Mouse (Mus musculus): ENCODE measurements around the gene Rex1bd. TPM values are rescaled to one million over a fixed set of nuclear protein-coding genes. Genes with fewer than 3 reads are reported as not detected.

Gene Rex1bd
- polyA plus RNA-seq, 1 experiment from 2014 or later, result 172 TPM

DNA sequence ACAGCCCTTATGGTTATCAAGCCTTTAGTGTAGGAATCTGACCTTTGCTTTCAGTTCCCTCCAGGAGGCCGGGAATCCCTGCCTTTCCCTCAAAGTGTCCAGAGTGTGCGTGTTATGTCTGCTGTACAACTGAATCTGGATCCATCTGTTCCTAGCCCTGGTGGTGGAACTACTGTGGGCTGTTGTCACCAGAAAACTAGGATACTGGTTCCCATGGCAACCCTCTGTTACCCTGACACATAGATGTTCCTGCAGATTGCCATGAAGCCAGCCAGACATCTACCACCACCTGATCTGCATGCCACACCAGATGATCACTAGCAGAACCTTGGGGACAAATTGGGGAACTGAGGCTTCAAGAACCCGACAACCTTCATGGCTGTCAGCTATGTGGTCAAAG is 24.6 kb downstream of the Rex1bd start:
- Histone ChIP-seq H3K27ac (ENCODE audit: low read depth, low read length) (no peak overlapping the region), H3K4me2 (ENCODE audit: low read depth, low read length) (no peak overlapping the region), H3K4me3 (ENCODE audit: low read depth, low read length) (no peak overlapping the region), H3K4me1 (ENCODE audit: control insufficient read depth, insufficient read depth, low read length) (peaks cover 10% of the 10 kb centered on the region; the same call in 1 of the 2 replicates), H3K9me3 (ENCODE audit: control insufficient read depth, low read length) (no peaks in the 10 kb centered on the region), H3K36me3 (ENCODE audit: control insufficient read depth, insufficient read depth, low read length) (peaks cover 5% of the 10 kb centered on the region; the same call in 1 of the 2 replicates), H3K27me3 (ENCODE audit: control insufficient read depth, insufficient read depth, low read length) (peaks cover 16% of the 10 kb centered on the region), H3K9ac (replicated peaks; ENCODE audit: low read depth, low read length) (no peak overlapping the region)
- ATAC-seq (ENCODE audit: low read depth), result no peak
- 79% methylated on average over 3 of the region's 3 CpGs for WGBS

DNA sequence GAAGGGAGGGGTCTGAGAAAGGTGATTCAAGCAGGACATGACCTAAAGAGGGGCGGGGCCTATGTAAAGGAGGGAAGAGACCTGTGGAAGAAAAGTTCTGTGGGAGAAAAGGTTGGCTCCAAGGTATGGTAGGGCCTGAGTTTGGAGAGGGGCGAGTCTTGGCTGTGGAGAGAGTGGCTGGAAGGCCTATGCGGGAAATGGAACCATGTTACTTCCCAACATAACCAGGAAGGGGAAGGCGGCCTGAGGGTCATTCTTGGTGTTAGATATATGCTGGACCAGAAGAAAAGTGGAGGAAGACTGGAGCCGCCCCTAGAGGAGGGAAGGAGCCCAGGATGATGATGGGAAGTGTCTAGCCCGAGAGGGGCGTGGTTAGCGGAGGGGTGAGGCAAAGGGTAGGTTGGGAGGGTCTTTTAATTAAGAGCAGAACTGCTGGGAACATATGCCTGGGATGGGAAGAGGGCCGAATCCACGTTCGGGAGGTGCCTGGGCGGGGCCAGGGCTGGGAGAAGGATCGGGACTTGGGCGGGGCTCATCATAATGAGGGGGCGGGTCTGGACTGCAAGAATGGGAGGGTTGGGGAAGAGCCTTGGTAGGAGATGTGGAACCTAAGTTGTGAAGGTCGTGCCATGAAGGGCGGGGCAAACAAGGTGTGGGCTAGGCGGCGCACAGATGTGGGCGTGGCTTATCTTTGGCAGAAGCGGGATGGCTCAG is 29.1 kb downstream of the Rex1bd start:
- no peaks in the 10 kb centered on the region for H3K9me3 ChIP-seq (ENCODE audit: control insufficient read depth, low read length)
- H3K4me2 ChIP-seq (ENCODE audit: low read depth, low read length), result peak overlapping the region; percentile 79
- no peaks in the 10 kb centered on the region for H3K36me3 ChIP-seq (ENCODE audit: control insufficient read depth, insufficient read depth, low read length)
- no peak overlapping the region for H3K27ac ChIP-seq (ENCODE audit: low read depth, low read length)
- 2% methylated on average over 21 of the region's 21 CpGs for WGBS
- H3K4me1 ChIP-seq (ENCODE audit: control insufficient read depth, insufficient read depth, low read length), result peaks cover 11% of the 10 kb centered on the region
- ATAC-seq (ENCODE audit: low read depth), result peak; percentile 55
- H3K4me3 ChIP-seq (ENCODE audit: low read depth, low read length), result peak overlapping the region; percentile 77
- 0 out of 2 replicates have a peak, but pooled peaks cover 2% of the 10 kb centered on the region for H3K27me3 ChIP-seq (ENCODE audit: control insufficient read depth, insufficient read depth, low read length)
- H3K9ac ChIP-seq (replicated peaks; ENCODE audit: low read depth, low read length), result no peak overlapping the region

DNA sequence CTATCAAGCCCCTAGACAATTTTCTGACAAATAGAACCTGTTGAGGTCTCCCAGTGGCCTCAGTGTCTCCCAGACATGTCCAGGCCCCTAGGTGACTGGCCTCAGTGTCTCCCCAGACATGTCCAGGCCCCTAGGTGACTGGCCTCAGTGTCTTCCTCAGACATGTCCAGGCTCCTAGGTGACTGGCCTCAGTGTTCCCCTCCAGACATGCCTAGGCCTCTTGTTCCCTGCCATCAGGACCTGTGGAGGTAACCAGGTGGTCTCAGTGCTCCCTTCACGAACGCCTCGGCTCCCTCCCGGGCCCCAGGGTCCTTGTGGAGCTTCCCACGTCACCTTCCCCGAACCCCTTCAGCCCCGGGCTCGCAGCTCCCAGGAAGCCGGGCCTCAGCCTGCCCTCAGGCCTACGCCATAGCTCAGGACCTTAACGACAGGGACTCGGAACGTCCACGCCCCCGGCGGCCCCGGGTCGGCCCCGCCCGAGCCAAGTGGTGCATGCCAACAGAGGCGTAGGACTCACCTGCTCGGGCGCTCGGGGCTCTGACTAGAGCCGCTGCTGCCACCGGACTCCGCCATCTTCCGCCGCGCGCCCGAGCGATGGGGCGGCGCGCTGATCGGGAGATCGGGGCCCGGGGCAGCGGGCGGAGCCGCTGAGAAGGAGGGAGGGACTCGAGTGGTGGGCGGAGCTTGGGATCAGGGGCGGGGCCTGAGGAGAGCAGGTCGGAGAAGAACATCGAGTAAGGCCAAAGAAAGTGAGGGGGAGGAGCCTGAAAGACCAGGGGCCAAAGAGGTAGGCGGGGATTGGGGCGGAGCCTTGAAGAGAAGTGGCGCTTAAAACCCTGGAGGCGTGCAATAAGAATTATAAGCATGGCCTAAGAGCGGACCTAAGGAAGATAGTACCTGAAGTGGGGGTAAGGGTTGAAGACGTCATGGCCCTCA is 30.0 kb downstream of the Rex1bd start, which contains the start of gene Klhl26:
Gene Klhl26 (minus strand): TSS at position 636 of the 936 bp plus-strand sequence.
- H3K27ac ChIP-seq (ENCODE audit: low read depth, low read length), result peak within 1 kb of the TSS; percentile 34; the same call in 1 of the 2 replicates
- H3K9ac ChIP-seq (replicated peaks; ENCODE audit: low read depth, low read length), result peak within 1 kb of the TSS; percentile 91
- WGBS, result under 1% methylated on average over 53 of the region's 53 CpGs
- H3K4me1 ChIP-seq (ENCODE audit: control insufficient read depth, insufficient read depth, low read length), result peaks cover 11% of the 10 kb centered on the region
- no peaks in the 10 kb centered on the region for H3K9me3 ChIP-seq (ENCODE audit: control insufficient read depth, low read length)
- peak within 1 kb of the TSS; percentile 77 for H3K4me3 ChIP-seq (ENCODE audit: low read depth, low read length)
- ATAC-seq (ENCODE audit: low read depth), result peak; percentile 90
- no peaks in the 10 kb centered on the region for H3K36me3 ChIP-seq (ENCODE audit: control insufficient read depth, insufficient read depth, low read length)
- H3K27me3 ChIP-seq (ENCODE audit: control insufficient read depth, insufficient read depth, low read length), result 0 out of 2 replicates have a peak, but pooled peaks cover 2% of the 10 kb centered on the region
- H3K4me2 ChIP-seq (ENCODE audit: low read depth, low read length), result peak within 1 kb of the TSS; percentile 79

DNA sequence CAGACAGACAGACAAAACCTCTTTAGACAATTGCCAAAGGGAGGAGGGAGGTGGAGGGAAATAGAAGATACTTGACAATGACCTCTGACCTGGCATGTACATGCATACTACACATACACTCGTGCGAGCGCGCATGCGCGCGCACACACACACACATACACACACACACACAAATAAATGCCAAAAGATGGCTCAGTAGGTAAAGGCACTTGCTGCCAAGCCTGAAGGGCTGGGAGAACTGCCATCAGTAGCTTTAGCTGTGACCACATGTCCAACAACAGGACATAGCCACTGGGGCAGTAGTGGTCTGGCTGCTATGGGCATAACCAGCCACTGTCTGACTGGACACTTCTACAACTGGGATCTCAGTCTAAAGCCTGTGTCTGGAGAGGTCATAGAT is 34.7 kb downstream of the Rex1bd start:
- peaks cover 9% of the 10 kb centered on the region for H3K4me1 ChIP-seq (ENCODE audit: control insufficient read depth, insufficient read depth, low read length)
- WGBS, result 97% methylated on average over 7 of the region's 7 CpGs
- ATAC-seq (ENCODE audit: low read depth), result no peak
- no peaks in the 10 kb centered on the region for H3K36me3 ChIP-seq (ENCODE audit: control insufficient read depth, insufficient read depth, low read length)
- no peak overlapping the region for H3K9ac ChIP-seq (replicated peaks; ENCODE audit: low read depth, low read length)
- no peak overlapping the region for H3K27ac ChIP-seq (ENCODE audit: low read depth, low read length)
- no peak overlapping the region for H3K4me3 ChIP-seq (ENCODE audit: low read depth, low read length)
- H3K9me3 ChIP-seq (ENCODE audit: control insufficient read depth, low read length), result no peaks in the 10 kb centered on the region
- no peak overlapping the region for H3K4me2 ChIP-seq (ENCODE audit: low read depth, low read length)
- H3K27me3 ChIP-seq (ENCODE audit: control insufficient read depth, insufficient read depth, low read length), result no peaks in the 10 kb centered on the region

DNA sequence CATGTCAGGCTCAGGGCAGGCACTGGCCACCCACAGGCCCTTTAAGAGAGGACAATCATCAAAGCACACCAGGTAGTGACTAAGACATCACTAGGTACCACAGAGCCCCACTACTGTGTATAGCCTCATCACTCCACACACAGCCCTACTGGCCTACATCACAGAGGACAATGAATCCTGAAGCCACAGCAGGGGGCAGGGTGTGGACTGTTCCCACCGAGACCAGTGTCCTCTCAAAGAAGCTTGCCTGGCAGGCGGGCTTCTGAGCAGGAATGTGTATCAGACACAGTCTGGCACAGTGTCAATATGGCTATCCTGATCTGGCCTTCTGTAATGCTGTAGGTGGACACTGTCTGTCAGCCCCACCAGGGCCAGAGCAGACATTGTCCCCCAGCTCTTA is 36.6 kb downstream of the Rex1bd start:
- no peaks in the 10 kb centered on the region for H3K9me3 ChIP-seq (ENCODE audit: control insufficient read depth, low read length)
- H3K27ac ChIP-seq (ENCODE audit: low read depth, low read length), result no peak overlapping the region
- H3K9ac ChIP-seq (replicated peaks; ENCODE audit: low read depth, low read length), result no peak overlapping the region
- H3K4me3 ChIP-seq (ENCODE audit: low read depth, low read length), result no peak overlapping the region
- no peaks in the 10 kb centered on the region for H3K27me3 ChIP-seq (ENCODE audit: control insufficient read depth, insufficient read depth, low read length)
- ATAC-seq (ENCODE audit: low read depth), result no peak
- H3K4me1 ChIP-seq (ENCODE audit: control insufficient read depth, insufficient read depth, low read length), result no peaks in the 10 kb centered on the region
- 54% methylated on average over 2 of the region's 2 CpGs for WGBS
- H3K4me2 ChIP-seq (ENCODE audit: low read depth, low read length), result no peak overlapping the region
- no peaks in the 10 kb centered on the region for H3K36me3 ChIP-seq (ENCODE audit: control insufficient read depth, insufficient read depth, low read length)

DNA sequence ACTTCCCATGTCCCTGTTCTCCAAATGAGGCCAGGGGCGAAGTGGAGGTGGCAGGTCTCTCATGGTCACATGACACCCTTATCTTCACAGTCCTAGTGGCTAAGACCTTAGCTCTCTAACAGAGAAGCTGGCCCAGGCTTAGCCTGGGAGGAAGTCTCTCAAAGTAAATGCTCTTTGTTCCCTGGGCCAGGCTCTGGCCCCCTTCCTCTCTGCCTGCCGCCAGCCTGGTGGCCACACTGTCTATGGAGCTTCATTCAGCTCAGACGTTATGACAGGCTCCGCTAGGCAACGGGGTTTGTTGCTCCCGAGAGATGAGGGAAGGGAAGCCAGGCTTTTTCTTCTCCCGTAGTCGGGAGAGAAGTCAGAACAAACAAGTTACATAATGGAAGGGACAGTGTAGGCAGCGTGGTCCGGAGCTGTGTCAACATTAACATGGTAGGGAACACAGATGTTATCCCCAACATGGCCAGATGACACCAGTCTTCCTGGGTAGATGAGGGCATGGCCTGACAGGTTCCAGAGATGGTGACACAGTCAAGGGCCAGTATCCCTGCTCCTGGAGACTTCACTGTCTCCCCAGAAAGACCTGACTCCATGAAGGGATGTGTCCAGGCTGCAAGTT is 37.1 kb downstream of the Rex1bd start:
- Histone ChIP-seq H3K27ac (ENCODE audit: low read depth, low read length) (no peak overlapping the region), H3K36me3 (ENCODE audit: control insufficient read depth, insufficient read depth, low read length) (no peaks in the 10 kb centered on the region), H3K4me2 (ENCODE audit: low read depth, low read length) (no peak overlapping the region), H3K4me1 (ENCODE audit: control insufficient read depth, insufficient read depth, low read length) (no peaks in the 10 kb centered on the region), H3K4me3 (ENCODE audit: low read depth, low read length) (no peak overlapping the region), H3K9ac (replicated peaks; ENCODE audit: low read depth, low read length) (no peak overlapping the region), H3K9me3 (ENCODE audit: control insufficient read depth, low read length) (no peaks in the 10 kb centered on the region), H3K27me3 (ENCODE audit: control insufficient read depth, insufficient read depth, low read length) (no peaks in the 10 kb centered on the region)
- WGBS, result 46% methylated on average over 10 of the region's 10 CpGs
- peak; percentile 31; the same call in 1 of the 2 replicates for ATAC-seq (ENCODE audit: low read depth)

DNA sequence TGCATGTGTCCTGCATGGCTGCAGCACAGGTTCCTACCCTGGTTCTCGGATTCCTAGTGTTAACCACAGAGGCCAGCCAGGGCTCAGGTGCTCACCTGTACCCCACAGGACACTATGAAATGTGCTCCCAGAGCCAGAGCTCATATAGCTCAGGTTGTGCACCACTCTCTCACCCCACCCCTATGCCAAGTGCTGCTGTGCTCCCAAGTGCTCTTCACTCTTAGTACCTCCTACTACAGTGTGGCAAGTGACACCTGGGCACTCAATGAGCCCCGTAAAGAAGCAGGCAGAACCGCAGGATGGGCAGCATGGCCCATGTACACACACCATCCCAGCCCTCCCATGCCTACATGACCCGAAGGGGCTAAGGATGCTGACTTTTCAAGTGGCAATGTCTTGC is 37.8 kb downstream of the Rex1bd start:
- Histone ChIP-seq H3K27ac (ENCODE audit: low read depth, low read length) (no peak overlapping the region), H3K4me2 (ENCODE audit: low read depth, low read length) (no peak overlapping the region), H3K9me3 (ENCODE audit: control insufficient read depth, low read length) (no peaks in the 10 kb centered on the region), H3K27me3 (ENCODE audit: control insufficient read depth, insufficient read depth, low read length) (no peaks in the 10 kb centered on the region), H3K4me1 (ENCODE audit: control insufficient read depth, insufficient read depth, low read length) (no peaks in the 10 kb centered on the region), H3K9ac (replicated peaks; ENCODE audit: low read depth, low read length) (no peak overlapping the region), H3K4me3 (ENCODE audit: low read depth, low read length) (no peak overlapping the region), H3K36me3 (ENCODE audit: control insufficient read depth, insufficient read depth, low read length) (no peaks in the 10 kb centered on the region)
- ATAC-seq (ENCODE audit: low read depth), result no peak
- WGBS, result 94% methylated on average over 4 of the region's 4 CpGs

DNA sequence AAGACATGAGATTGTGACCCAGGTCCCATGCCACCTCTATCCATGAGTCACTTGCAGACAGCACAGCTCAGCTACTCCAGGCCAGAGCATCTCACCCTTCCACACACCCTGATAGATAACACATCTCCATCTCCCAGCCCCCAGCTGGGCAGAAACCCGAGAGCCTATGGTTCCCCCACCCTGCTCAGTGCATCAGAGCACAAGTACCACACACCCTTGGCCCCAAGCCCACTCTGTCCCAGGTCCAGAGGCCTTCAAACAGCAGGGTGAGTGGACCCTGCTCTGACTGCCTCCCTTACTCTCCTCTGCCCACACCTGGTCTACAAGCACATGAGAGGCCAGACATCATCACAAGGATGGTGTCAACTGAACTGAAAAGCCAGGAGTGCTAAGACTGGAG is 38.6 kb downstream of the Rex1bd start:
- no peak overlapping the region for H3K4me3 ChIP-seq (ENCODE audit: low read depth, low read length)
- no peak for ATAC-seq (ENCODE audit: low read depth)
- H3K27ac ChIP-seq (ENCODE audit: low read depth, low read length), result no peak overlapping the region
- H3K36me3 ChIP-seq (ENCODE audit: control insufficient read depth, insufficient read depth, low read length), result no peaks in the 10 kb centered on the region
- no peaks in the 10 kb centered on the region for H3K4me1 ChIP-seq (ENCODE audit: control insufficient read depth, insufficient read depth, low read length)
- 64% methylated on average over 1 of the region's 1 CpGs for WGBS
- H3K9ac ChIP-seq (replicated peaks; ENCODE audit: low read depth, low read length), result no peak overlapping the region
- no peaks in the 10 kb centered on the region for H3K9me3 ChIP-seq (ENCODE audit: control insufficient read depth, low read length)
- H3K4me2 ChIP-seq (ENCODE audit: low read depth, low read length), result no peak overlapping the region
- H3K27me3 ChIP-seq (ENCODE audit: control insufficient read depth, insufficient read depth, low read length), result no peaks in the 10 kb centered on the region
